Mouse (Mus musculus): ENCODE measurements around the gene Slc27a2. TPM values are rescaled to one million over a fixed set of nuclear protein-coding genes. Genes with fewer than 3 reads are reported as not detected.

The Slc27a2 gene
- polyA plus RNA-seq (2012; rRNA removed), result 12.0 and 12.4 TPM in 2 replicates

DNA sequence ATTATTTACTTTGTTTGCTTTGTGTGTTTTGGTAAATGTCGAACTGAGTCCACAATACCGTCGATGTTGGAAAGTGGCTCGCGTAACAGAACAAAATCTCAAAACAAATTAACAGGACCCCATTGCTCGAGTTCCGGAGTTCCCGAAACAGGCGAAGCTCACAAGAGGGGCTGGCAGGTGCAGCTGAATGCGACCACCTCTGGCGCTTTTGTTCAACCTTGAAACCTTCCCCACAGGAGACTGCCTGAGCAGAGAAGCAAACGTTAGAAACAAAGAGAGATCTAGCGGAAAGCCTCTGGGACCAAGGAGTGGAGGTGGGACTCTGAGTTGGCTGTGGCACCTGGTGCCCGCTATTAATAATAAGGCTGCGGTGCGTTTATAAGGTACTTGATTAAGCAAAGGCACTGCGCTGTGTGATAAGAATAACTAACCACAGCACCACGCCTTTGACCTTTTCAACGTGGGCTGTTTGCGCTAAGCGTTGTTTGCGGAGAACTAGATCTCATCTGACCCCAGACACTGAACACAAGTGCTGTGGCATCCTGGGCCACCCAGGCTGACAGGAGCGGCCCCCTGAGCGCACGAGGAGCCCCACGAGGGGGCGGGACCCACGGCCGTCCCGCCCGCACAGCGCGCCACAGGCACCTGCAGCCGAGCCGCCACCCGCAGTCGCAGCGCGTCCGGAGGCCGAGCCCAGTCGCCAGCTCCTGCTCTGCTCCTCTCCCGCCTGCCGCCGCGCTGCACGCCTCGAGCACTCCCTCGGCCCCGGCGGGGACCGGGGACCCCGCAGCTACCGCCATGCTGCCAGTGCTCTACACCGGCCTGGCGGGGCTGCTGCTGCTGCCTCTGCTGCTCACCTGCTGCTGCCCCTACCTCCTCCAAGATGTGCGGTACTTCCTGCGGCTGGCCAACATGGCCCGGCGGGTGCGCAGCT, at the start of gene Slc27a2:
TSS of gene Slc27a2 (plus strand) at position 51 of the 934 bp plus-strand sequence.

DNA sequence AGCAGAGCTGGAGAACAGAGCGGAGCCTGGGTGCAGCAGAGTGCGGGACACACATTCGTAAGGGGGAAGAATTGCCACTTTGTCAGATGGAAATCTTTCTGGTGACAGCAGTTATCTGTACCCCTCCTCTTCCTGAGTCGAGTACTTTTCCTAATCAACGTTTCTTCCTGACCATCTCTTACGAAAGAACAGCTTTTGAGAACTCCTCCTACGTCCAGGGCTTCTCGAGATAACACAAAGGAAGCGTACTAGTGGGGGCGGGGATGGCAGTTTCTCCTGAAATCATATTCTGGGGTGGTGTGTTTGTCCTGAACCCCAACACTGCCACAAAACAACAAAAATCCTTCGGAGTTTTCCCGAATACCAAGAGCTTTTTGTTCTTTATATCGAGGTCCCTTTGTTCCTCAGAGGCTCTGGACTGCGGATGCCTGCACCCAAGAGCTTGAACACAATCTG, 67.1 kb downstream of the Slc27a2 start, which contains the start of gene Hdc:
TSS of gene Hdc (minus strand) at position 51 of the 456 bp plus-strand sequence.

Other genes starting within 250 kb of the Slc27a2 start
- gene Atp8b4, start 51.7 kb upstream of the Slc27a2 start, polyA plus RNA-seq (2012; rRNA removed), result 0.05 and 0.09 TPM in 2 replicates
- 2.7 and 2.9 TPM in 2 replicates for gene Hdc, start 66.9 kb downstream of the Slc27a2 start, polyA plus RNA-seq (2012; rRNA removed)
- 35.1 TPM in 2 replicates for gene Gabpb1, start 123.9 kb downstream of the Slc27a2 start, polyA plus RNA-seq (2012; rRNA removed)
- 27.1 and 30.2 TPM in 2 replicates for gene Usp8, start 154.9 kb downstream of the Slc27a2 start, polyA plus RNA-seq (2012; rRNA removed)
- 0.98 and 1.3 TPM in 2 replicates for gene Usp50, start 231.1 kb downstream of the Slc27a2 start, polyA plus RNA-seq (2012; rRNA removed)